Mouse (Mus musculus): ENCODE measurements around the gene B3gnt3.
"Not testable (repeated sequence)": the region's sequence is repeated elsewhere in the genome, so short reads cannot be mapped to it uniquely, and the experiment has no call there.

DNA sequence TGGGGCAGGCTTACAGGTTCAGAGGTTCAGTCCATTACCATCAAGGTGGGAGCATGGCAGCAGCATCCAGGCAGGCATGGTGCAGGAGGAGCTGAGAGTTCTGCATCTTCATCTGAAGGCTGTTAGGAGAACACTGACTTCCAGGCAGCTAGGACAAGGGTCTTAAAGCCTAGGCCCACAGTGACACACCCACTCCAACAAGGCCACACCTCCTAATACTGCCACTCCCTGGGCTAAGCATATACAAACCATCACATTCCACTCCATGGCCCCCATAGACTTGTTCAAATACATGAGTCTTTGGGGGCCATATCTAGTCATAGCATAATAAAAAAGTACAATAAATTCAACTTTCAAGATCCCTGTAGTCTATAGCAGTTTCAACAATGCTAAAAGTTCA, 1.8 kb upstream of the B3gnt3 start:
- TF ChIP-seq CTCF, EP300 (IDR thresholded peaks at IDR 0.05; ENCODE audit: low read depth): not testable (repeated sequence)
